Mouse (Mus musculus): ENCODE results near the gene Ank3. TPM values are rescaled to one million over a fixed set of nuclear protein-coding genes. Genes with fewer than 3 reads are reported as not detected.

The Ank3 gene
- total RNA-seq, 2 experiments from 2014 or later, result 497 to 550 TPM

DNA sequence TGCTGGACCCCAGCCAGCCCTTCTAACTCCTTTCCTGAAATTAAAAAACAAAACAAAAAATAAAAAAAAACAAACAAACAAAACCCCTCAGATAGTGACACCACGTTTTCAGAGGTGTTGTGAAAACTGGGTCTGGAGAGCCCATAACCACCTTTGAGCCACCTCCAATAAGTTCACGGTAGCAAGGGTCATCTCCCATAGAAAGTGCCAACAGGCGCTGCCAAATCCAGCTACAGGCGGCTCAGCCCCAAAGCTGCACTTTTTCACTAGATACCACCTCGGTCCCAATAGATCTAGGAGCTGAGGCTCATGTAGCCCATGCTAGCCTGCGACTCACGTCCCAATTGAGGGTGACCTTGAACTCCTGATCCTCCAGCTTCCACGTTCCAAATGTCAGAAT lies 547.7 kb downstream of the Ank3 start:
- intact Hi-C loops (cut with DNase I), result no loop called here
- DNase-seq (ENCODE audit: low spot score in 2 of 2), result no peak

DNA sequence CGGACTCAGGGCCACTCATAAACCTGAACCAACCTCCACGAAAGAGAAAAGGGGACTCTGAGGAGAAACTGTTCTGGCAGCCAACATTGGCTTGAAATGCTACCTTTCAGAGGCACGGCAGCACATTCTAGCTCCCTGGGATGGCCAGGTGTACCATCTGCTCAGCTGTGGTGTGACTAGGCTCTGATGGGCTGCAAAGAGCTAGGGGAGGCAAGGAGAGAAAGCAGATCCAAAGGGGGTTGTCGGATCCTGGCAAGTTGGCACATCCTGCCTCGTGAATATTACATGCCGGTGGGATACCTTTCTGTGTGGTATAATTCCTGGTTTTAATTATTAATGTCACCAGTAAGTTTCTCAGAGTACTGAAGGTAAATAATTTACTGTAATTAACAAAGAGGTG lies 548.5 kb downstream of the Ank3 start:
- intact Hi-C loops (cut with DNase I), result no loop called here
- no peak for DNase-seq (ENCODE audit: low spot score in 2 of 2)

DNA sequence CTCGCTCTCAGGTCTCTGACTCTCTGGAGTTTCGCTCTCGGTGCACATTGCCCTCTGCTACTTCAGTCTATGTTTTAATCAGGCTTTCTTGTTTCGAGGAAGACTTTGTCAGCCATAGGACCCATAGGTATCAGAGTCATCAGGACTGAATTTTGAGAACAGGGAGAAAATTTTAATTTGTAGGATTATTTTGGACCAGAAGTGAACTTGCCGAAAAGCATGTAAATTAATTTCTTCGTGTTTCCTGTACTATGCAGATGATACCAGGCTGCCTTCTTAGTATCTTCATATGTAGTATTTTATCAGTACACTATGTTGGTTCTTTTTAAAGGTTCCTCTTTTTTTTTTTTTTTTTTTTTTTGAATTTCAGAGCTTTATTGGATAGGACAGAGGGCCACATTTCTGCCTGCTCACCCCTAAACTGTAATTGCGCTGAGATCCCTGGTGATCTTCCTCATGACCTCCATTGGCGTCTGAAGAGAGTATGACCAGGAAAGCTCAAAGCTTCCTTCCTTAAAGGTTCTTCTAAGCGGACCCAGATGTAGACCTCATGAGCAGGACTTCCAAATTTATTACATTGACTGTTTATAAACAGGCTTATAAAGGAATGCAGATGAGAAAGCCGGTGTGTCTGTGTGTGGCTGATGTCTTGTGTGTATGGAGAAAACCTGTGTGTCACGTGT lies 551.8 kb downstream of the Ank3 start:
- DNase-seq (ENCODE audit: low spot score in 2 of 2), result no peak
- intact Hi-C loops (cut with DNase I), result no loop called here

DNA sequence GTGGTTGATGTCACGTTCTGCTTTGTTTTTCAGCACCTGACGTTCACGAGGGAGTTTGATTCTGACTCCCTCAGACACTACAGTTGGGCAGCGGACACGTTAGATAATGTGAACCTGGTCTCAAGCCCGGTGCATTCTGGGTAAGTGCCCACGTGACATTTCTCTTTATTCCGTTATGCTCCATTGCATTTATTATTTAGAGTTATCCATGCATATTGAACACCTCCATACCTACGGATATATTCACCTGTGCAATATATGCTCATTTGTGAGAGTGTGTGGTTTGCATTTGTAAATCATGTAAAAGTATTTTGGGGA lies 552.3 kb downstream of the Ank3 start:
- intact Hi-C loops (cut with DNase I), result no loop called here
- no peak for DNase-seq (ENCODE audit: low spot score in 2 of 2)

DNA sequence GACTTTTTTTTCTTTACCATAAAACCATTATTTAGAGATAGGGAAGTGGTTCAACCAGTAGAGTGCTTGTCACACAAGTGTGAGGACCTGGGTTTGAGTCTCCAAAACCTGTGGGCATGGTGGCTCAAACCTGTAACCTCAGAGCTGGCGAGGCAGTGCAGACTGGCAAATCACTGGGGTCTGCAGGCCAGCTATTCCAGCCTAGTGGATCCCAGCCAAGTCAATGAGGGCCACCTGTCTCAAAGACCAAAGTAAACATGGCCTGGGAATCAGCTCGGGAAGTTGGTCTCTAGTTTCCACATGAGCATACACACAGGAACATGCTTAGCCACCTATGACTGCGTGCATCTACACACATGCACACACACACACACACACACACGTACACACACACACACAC lies 552.9 kb downstream of the Ank3 start:
- intact Hi-C loops (cut with DNase I), result no loop called here
- DNase-seq (ENCODE audit: low spot score in 2 of 2), result no peak

DNA sequence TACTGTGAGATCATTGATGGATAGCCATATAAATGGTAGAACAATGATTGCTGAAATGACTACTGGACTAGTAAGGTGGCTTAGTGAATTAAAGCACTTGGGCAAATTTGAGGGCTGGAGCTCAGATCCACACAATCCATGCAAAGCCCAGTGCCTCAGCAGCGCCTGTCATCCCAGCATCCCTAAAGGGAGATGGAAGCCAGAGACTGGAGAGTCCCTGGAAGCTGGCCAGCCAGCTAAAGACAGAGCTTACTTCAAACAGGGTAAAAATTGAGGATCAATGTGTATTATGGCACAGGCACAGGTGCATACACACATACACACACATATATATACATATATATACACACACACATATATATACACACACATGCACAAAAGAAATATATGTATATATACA lies 553.7 kb downstream of the Ank3 start:
- intact Hi-C loops (cut with DNase I), result no loop called here
- no peak for DNase-seq (ENCODE audit: low spot score in 2 of 2)

DNA sequence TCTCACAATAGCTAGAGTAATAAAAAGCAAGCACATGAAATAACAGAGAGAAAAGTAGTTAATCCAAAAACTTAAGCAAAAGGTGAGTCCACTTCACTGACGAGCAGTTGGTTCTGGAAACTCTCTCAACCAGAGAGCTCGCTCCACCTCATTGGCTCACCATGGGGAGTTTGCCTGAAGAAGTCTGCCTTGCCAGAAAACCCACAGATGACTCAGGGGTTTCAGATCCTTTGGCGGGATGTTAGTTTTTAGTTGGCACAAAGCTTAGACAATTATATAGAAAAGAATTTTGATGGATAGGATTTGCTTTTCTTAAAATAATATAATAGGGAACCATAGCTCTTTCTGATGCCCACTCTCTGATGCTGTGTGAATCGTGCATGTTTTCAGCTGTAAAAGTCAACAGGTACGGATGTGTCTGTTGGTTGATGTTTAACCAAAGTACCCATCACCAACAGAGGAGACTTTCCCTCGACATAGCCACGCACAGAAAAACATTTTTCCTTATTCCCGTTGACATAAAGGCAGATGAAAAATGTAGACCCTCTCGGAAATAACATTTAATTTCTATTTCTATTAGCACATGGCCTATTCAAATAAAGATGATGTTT lies 556.2 kb downstream of the Ank3 start:
- DNase-seq (ENCODE audit: low spot score in 2 of 2), result no peak
- intact Hi-C loops (cut with DNase I), result no loop called here

DNA sequence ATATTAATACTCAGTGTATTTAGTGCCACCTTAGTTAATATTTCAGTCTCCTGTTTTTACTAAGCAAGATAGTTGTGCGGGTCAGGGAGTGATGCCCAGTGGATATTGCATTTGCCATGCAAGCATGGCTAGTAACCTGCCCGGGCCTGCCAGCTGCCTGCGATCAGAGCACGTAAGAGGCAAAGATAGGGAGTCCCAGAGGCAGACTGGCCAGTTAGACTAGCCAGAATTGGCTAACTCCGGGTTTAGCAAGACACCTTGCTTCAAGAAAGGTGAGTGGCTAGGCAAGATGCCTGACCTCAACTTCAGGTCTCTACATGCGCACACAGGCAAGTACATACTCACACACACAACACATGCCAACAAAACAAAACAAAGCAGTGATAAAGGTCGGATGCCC lies 563.7 kb downstream of the Ank3 start:
- intact Hi-C loops (cut with DNase I), result loop anchor here (5.0 to 10.0 kb wide), 3 partner anchors 70 to 507 kb away; no protein-coding TSS in a partner anchor
- DNase-seq (ENCODE audit: low spot score in 2 of 2), result no peak

DNA sequence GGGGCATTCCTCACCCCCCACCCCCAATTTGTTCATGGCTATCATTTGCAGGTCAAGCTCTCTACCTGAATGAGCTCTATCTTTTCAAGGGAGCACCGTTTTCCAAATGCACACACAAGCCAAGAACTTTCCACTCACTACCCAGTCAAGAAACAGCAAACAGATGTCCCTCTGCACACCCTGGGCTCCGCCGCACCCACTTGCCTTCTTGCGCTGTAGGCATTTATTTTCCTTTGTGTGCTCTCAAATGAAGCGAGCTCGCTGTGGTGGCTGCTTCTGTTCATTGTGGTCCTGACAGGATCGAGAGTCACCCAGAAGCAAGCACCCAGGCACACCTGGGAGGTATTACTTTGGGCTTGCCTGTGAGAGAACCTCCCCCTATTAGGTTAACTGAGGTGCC lies 564.4 kb downstream of the Ank3 start:
- intact Hi-C loops (cut with DNase I), result loop anchor here (5.0 to 10.0 kb wide), 3 partner anchors 71 to 508 kb away; no protein-coding TSS in a partner anchor
- DNase-seq (ENCODE audit: low spot score in 2 of 2), result peak; percentile 35 to 64

DNA sequence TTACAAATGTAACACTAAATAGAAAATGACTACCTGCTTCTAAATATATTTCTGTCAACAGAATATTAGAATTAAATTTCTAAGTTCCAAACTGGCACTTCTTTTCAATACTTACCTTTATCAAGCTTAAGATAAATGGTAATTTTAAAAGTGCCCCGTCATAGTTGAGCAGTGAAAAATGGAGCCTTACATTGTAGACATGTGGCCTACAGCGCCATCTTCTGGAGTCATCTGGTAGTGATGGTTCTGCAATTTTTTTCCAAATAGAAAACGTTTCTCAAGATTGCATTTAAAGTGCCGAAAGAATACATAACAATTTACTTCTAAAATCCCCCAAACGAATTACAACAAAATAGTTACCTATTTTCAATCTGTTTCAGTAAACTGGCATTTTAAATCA lies 566.0 kb downstream of the Ank3 start:
- DNase-seq (ENCODE audit: low spot score in 2 of 2), result peak; percentile 58 to 71

DNA sequence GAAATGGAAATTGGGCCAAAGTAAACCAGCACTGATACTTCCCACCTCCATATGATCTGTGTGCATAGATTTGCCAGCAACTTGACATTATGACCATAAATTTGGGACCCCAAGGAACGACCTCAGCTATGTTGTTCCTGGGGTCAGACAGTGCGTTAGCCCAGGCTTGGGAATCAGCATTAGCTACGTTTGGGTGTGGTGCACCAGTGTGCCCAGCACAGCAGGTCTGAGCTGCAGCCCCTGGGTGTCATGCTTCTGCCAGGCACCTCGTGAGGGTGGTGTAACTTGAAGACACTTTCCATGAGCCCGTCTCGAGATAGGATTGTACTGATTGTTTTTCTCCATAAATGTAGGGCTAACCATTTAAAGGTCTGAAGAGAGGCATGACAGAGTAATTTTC lies 566.5 kb downstream of the Ank3 start:
- intact Hi-C loops (cut with DNase I), result loop anchor here (2.0 to 10.0 kb wide), 3 partner anchors 53 to 510 kb away; no protein-coding TSS in a partner anchor
- DNase-seq (ENCODE audit: low spot score in 2 of 2), result no peak

More for the DNA sequence above, 566.0 kb downstream of the Ank3 start:
- intact Hi-C loops (cut with DNase I), result loop anchor here (2.0 to 10.0 kb wide), 5 partner anchors 52 to 510 kb away; no protein-coding TSS in a partner anchor

DNA sequence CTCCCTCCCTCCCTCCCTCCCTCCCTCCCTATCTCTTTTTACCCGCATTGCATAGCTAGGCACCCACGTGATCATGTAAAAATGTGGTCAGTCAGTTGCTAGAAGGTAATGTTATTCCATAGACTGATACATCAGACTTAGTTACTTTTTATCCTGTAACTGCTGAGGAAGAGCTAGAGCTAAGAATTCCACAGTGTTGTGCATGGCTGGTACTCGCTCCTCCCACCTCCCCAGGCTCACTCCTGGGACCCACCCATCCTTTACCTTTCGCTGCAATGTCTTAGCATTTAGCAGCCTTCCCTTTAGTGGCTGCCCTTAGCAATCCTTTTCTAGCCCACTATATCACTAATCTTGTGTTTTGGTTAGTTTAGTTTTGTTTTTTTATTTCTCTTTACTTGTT lies 569.4 kb downstream of the Ank3 start:
- intact Hi-C loops (cut with DNase I), result loop anchor here (5.0 to 10.0 kb wide), 2 partner anchors 56 to 513 kb away; no protein-coding TSS in a partner anchor
- DNase-seq (ENCODE audit: low spot score in 2 of 2), result no peak

DNA sequence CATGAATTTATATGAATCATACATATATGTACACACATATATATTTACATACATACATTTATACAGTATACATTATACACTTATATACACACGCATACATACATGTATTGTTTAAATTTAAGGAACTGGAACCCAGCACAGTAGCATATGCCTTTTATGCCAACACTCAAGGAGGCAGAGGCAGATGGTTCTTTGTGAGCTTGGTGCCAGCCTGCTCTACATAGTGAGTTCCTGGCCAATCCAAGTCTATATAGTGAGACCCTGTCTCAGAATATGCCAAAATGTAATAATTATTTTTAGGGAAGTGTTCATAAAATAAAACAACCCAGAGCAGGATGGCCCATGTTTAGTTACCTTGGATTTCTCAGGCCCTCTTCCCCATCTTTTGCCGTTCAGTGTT lies 581.1 kb downstream of the Ank3 start:
- intact Hi-C loops (cut with DNase I), result no loop called here

DNA sequence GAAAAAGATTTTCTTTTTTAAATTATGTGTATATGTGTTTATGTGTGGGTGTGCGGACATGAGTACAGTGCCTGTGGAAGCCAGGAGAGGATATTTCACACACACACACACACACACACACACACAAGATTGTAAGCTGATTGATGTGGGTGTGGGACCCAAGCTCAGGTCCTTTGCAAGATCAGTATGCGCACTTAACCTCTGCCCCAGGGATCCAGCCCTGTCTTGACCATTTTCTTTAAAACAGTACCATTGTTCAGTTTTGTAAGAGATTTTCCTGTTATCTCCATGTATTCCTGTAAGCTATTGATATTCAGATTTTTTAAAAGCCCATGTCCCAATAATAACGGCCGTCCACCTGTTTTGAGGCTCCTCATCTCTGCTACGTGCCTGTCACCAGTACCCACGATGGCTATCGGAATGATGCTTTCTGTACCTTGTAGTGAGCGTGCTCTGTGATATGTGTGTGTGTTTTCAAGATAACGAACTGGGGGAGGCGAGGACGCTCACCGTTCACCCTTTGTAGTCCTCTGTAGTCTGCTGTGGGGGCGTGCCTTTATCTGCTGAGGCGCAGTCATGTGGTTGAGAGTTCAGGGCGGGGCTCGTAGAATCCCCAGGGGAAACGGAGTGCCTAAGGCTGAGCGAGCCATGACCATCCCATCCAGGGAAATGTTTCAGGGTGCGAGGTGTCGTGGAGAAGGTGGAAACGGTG lies 583.0 kb downstream of the Ank3 start:
- intact Hi-C loops (cut with DNase I), result no loop called here
- DNase-seq (ENCODE audit: low spot score in 2 of 2), result no peak

More for the DNA sequence above, 581.1 kb downstream of the Ank3 start:
- DNase-seq (ENCODE audit: low spot score in 2 of 2), result no peak

DNA sequence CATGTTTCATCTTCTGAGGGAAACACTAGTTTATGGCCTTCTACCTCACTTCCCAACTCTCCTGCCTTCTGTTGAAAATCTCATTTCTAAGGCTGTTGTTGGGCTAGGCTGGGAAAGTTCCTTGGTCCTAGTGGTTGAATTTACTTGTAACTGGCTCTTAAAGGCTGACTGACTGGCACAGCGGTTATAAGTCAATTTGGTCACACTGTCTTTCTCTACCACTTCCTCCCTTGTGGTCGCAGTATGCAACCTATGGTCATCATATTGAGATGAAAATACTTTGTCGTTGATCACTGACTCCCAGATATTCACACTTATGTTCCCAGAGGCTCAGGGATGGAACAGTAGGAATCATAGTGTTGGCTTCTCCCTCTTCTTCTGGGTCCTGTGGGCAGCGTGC lies 584.1 kb downstream of the Ank3 start:
- intact Hi-C loops (cut with DNase I), result no loop called here
- no peak for DNase-seq (ENCODE audit: low spot score in 2 of 2)

DNA sequence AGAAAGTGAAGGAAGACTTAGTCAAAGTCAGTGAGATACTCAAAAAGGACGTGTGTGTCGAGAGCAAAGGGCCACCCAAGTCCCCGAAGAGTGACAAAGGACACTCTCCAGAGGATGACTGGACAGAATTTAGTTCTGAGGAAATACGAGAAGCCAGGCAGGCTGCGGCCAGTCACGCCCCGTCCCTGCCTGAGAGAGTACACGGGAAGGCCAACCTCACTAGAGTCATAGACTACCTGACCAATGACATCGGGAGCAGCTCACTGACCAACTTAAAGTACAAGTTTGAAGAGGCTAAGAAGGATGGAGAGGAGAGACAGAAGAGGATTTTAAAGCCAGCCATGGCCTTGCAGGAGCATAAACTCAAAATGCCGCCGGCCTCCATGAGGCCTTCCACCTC lies 588.9 kb downstream of the Ank3 start:
- no peak for DNase-seq (ENCODE audit: low spot score in 2 of 2)
- intact Hi-C loops (cut with DNase I), result no loop called here

DNA sequence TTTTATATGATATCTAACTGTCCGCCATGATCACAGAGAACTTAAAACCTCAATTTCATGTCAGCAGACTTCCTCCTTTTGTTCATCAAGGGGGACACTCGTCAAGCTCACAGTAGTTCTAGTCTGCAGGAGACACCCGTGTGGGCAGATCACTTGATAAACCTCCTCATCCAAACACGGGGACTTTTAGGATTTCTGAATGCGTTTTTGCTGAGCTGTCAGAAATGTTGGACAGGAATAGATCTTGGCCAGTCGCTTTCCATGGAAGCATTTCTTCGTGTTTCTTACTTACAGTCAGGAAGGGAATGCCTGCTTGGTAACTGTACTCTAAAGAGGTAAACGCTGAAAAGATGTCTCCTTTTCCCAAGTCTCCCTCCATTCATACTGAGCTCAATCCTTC lies 598.5 kb downstream of the Ank3 start:
- no peak for DNase-seq (ENCODE audit: low spot score in 2 of 2)
- intact Hi-C loops (cut with DNase I), result no loop called here

DNA sequence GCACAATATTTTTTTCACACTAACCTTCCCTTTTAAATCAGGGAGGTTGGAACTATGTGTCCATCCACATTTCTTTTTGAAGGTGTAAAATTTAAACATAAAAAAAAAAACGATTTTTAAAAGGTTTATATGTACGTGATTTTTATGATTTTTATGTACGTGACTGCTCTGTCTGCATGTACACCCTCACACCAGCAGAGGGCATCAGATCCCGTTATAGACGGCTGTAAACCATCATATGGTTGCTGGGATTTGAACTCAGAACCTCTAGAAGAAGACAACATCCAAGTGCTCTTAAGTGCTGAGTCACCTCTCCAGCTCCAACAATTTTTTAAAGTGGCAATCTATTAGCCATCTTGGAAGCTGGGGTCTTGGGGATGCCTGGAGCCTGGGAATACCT lies 605.5 kb downstream of the Ank3 start:
- intact Hi-C loops (cut with DNase I), result no loop called here

DNA sequence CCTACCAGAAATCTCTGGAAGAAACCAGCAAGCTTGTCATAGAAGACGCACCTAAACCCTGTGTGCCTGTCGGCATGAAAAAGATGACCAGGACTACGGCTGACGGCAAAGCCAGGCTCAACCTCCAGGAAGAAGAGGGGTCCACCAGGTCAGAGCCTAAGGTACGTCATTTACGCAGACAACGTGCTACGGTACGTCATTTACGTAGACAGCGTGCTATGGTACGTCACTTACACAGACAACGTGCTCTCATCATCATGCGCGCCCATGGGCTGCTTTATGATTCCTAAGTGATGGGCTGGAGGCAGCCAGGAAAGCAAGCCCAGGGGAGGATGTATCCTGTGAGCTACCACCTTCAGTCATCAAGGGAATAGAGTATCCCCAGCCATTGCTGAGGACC lies 606.3 kb downstream of the Ank3 start:
- no peak for DNase-seq (ENCODE audit: low spot score in 2 of 2)
- intact Hi-C loops (cut with DNase I), result no loop called here

More for the DNA sequence above, 605.5 kb downstream of the Ank3 start:
- no peak for DNase-seq (ENCODE audit: low spot score in 2 of 2)

DNA sequence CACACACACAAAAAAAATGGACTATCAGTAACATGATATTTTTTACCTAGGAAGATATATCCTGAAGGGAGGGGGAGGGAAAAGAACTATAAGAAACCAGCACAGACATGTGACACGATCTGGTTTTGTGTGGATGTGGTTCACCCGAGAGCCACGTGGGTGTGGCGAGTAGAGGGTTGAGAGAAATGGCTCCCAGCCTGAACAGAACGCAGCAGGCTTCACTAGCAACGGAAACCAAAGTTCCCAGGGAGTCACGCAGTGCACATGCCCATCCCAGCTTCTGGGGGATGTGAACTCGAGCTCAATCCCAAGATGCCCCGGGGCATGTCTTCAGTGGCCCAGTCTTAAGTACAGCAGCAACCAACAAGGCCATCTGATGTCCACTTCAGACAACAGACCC lies 607.8 kb downstream of the Ank3 start:
- intact Hi-C loops (cut with DNase I), result no loop called here
- DNase-seq (ENCODE audit: low spot score in 2 of 2), result no peak

DNA sequence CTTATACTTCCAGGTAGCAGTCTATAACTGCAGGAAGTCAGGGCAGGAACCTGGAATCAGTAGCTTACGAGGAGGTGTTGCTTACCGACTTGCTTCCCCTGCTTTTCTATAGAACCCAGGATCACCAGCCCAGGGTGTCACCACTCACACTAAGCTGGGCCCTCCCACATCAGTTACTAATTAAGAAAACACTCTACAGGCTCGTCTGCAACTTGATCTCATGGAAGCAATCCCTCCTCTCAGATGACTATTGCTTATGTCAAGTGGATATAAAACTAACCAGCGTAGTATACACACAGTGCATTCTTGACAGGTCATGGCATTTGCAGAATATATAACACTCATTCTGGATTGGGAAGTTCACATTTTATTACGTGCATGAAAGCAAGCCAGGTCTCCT lies 613.2 kb downstream of the Ank3 start:
- intact Hi-C loops (cut with DNase I), result no loop called here
- no peak for DNase-seq (ENCODE audit: low spot score in 2 of 2)

All from left cerebral cortex, postnatal 25 days (tissue).